Comparison of ENCODE assay signal across 8 mouse cellular contexts in the genomic region with DNA sequence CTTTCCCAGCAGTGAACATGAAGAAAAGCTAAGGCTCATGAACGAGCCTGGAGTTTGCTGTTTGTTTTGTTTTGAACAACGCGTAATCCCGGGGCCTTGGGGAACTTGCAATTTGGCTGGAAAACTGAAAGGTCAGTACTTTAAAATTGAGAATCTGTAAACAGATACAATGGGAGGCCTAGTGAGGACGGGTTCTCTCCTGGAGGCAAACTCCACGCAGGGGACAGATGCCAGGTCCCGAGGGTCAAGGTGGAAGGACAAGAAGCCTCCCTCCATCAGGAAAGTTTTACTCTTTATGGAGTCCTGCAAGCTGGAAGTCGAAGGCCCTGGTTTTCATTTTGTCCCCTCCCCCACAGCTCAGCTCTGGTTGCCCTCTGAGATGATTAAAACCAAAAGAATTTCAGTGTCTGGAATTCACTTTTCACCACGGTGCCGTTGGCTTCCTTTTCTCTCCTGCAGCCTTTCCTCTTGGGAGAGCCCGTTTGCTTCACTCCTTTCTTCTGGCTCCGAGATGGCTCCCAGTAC. TPM values are rescaled to one million over a fixed set of nuclear protein-coding genes. Genes with fewer than 3 reads are reported as not detected.
DNase-seq lines count a peak whose midpoint lies in the region; ATAC-seq and TF ChIP-seq lines count a peak whose summit lies in the region.

No protein-coding gene starts in this region.

- TF ChIP-seq CTCF in layer of hippocampus, adult 2 months (conservative IDR thresholded peaks at IDR 0.05) = no peak

- peak overlapping the region; percentile 11; the same call in 1 of the 2 replicates for H3K4me2 ChIP-seq in forebrain, embryonic 11.5 days (ENCODE audit: low read depth, low read length, severe bottlenecking)
- no peak overlapping the region for H3K4me2 ChIP-seq in hindbrain, embryonic 16.5 days (ENCODE audit: low read length)
- H3K4me2 ChIP-seq in lung, embryonic 16.5 days (ENCODE audit: low read depth, low read length) = peak overlapping the region; percentile 30
- H3K4me2 ChIP-seq in stomach, embryonic 15.5 days = peak overlapping the region; percentile 19; the same call in 1 of the 2 replicates

- peak overlapping the region; percentile 80 for H3K27ac ChIP-seq in forebrain, embryonic 11.5 days (ENCODE audit: low read depth, low read length)
- H3K27ac ChIP-seq in hindbrain, embryonic 16.5 days (ENCODE audit: low read depth, low read length) = peak overlapping the region; percentile 29; the same call in 1 of the 2 replicates
- peak overlapping the region; percentile 84 for H3K27ac ChIP-seq in lung, embryonic 16.5 days (ENCODE audit: low read length)
- peak overlapping the region; percentile 88 for H3K27ac ChIP-seq in stomach, embryonic 15.5 days
- H3K27ac ChIP-seq in layer of hippocampus, adult 2 months = no peak overlapping the region; the same call in 1 of the 2 replicates

- no peaks in the 10 kb centered on the region for H3K9me3 ChIP-seq in forebrain, embryonic 11.5 days (ENCODE audit: control insufficient read depth, low read length)
- H3K9me3 ChIP-seq in hindbrain, embryonic 16.5 days (ENCODE audit: control insufficient read depth, low read length) = no peaks in the 10 kb centered on the region
- no peaks in the 10 kb centered on the region for H3K9me3 ChIP-seq in lung, embryonic 16.5 days (ENCODE audit: control insufficient read depth, low read length)
- no peaks in the 10 kb centered on the region for H3K9me3 ChIP-seq in stomach, embryonic 15.5 days

- H3K4me1 ChIP-seq in forebrain, embryonic 11.5 days (replicated peaks; ENCODE audit: control insufficient read depth, insufficient read depth, low read length) = peaks cover 40% of the 10 kb centered on the region
- H3K4me1 ChIP-seq in hindbrain, embryonic 16.5 days (ENCODE audit: control insufficient read depth, insufficient read depth, low read depth, low read length) = peaks cover 49% of the 10 kb centered on the region
- H3K4me1 ChIP-seq in lung, embryonic 16.5 days (replicated peaks; ENCODE audit: control insufficient read depth, insufficient read depth, low read length) = peaks cover 59% of the 10 kb centered on the region
- peaks cover 41% of the 10 kb centered on the region for H3K4me1 ChIP-seq in stomach, embryonic 15.5 days

- ATAC-seq in forebrain, embryonic 11.5 days (replicated peaks; ENCODE audit: low FRiP score) = no peak
- ATAC-seq in hindbrain, embryonic 16.5 days = no peak
- 0 out of 2 replicates have a peak, but pooled peaks have one; percentile 13 for ATAC-seq in lung, embryonic 16.5 days (ENCODE audit: low read depth)
- ATAC-seq in stomach, embryonic 15.5 days (ENCODE audit: insufficient read depth, low FRiP score, low read depth) = no peak

- H3K27me3 ChIP-seq in forebrain, embryonic 11.5 days (ENCODE audit: control insufficient read depth, insufficient read depth, low read length) = no peaks in the 10 kb centered on the region
- no peaks in the 10 kb centered on the region for H3K27me3 ChIP-seq in hindbrain, embryonic 16.5 days (replicated peaks; ENCODE audit: control insufficient read depth, insufficient read depth, low read length)
- H3K27me3 ChIP-seq in lung, embryonic 16.5 days (ENCODE audit: control insufficient read depth, insufficient read depth, low read depth, low read length) = no peaks in the 10 kb centered on the region
- no peaks in the 10 kb centered on the region for H3K27me3 ChIP-seq in stomach, embryonic 15.5 days (replicated peaks)

- H3K4me3 ChIP-seq in forebrain, embryonic 11.5 days (ENCODE audit: low read depth, low read length) = no peak overlapping the region
- H3K4me3 ChIP-seq in hindbrain, embryonic 16.5 days (ENCODE audit: low read length) = no peak overlapping the region
- no peak overlapping the region for H3K4me3 ChIP-seq in lung, embryonic 16.5 days (ENCODE audit: low read length)
- H3K4me3 ChIP-seq in stomach, embryonic 15.5 days (replicated peaks) = no peak overlapping the region
- H3K4me3 ChIP-seq in layer of hippocampus, adult 2 months = no peak overlapping the region

- peak overlapping the region; percentile 32; the same call in 1 of the 2 replicates for H3K9ac ChIP-seq in forebrain, embryonic 11.5 days (ENCODE audit: low read length)
- no peak overlapping the region for H3K9ac ChIP-seq in hindbrain, embryonic 16.5 days (ENCODE audit: low read depth, low read length)
- peak overlapping the region; percentile 23 for H3K9ac ChIP-seq in lung, embryonic 16.5 days (ENCODE audit: low read length)
- no peak overlapping the region for H3K9ac ChIP-seq in stomach, embryonic 15.5 days

- DNase-seq in gastrocnemius, adult 18-20 months (ENCODE audit: low spot score) = peak; percentile 66
- DNase-seq in gastrocnemius, postnatal 4 days (ENCODE audit: low spot score in 2 of 2) = no peak
- peak; percentile 67 for DNase-seq in forebrain, embryonic 11.5 days (ENCODE audit: low spot score)
- DNase-seq in spleen, adult 18-20 months = no peak
- DNase-seq in layer of hippocampus, adult 2 months (ENCODE audit: low spot score in 2 of 2) = no peak

- WGBS in forebrain, embryonic 11.5 days = 12% methylated on average over 12 of the region's 12 CpGs
- WGBS in hindbrain, embryonic 16.5 days = 24% methylated on average over 12 of the region's 12 CpGs
- WGBS in lung, embryonic 16.5 days = 9% methylated on average over 12 of the region's 12 CpGs
- 11% methylated on average over 12 of the region's 12 CpGs for WGBS in stomach, embryonic 15.5 days

- H3K36me3 ChIP-seq in forebrain, embryonic 11.5 days (ENCODE audit: control insufficient read depth, insufficient read depth, low read length) = no peaks in the 10 kb centered on the region
- H3K36me3 ChIP-seq in hindbrain, embryonic 16.5 days (ENCODE audit: control insufficient read depth, insufficient read depth, low read length) = no peaks in the 10 kb centered on the region
- H3K36me3 ChIP-seq in lung, embryonic 16.5 days (ENCODE audit: control insufficient read depth, insufficient read depth, low read length) = no peaks in the 10 kb centered on the region
- 0 out of 2 replicates have a peak, but pooled peaks cover 3% of the 10 kb centered on the region for H3K36me3 ChIP-seq in stomach, embryonic 15.5 days

RNA-seq across cellular contexts. Expression of gene Kirrel, which starts 16.7 kb away (rescaled TPM):
- 1 to 10 TPM; 2.7 to 4.9 TPM for total RNA-seq in gastrocnemius, adult 18-20 months (2021)
- 10 to 100 TPM; 29.1 to 30.5 TPM for total RNA-seq in gastrocnemius, postnatal 4 days (2021)
- polyA plus RNA-seq in forebrain, embryonic 11.5 days (2014; fragmentation: Nextera tagmentation; extraction: Ambion mirVana) = 10.2 and 10.6 TPM in 2 replicates
- polyA plus RNA-seq in hindbrain, embryonic 16.5 days (2015; fragmentation: Nextera tagmentation; extraction: Ambion mirVana) = 4.4 TPM in 2 replicates
- 13.2 and 14.2 TPM in 2 replicates for polyA plus RNA-seq in lung, embryonic 16.5 days (2015; fragmentation: Nextera tagmentation; extraction: Ambion mirVana)
- polyA plus RNA-seq in stomach, embryonic 15.5 days (2015; fragmentation: Nextera tagmentation; extraction: Ambion mirVana) = 13.9 and 15.2 TPM in 2 replicates
- 1 to 10 TPM; 3.0 to 3.4 TPM for total RNA-seq in layer of hippocampus, adult 2 months (2021)

Comparison
In these comparisons a context has a peak if more than half of its experiments do, and no peak if none do; other contexts are left out.
1. DNase-seq: peak in gastrocnemius, adult 18-20 months (single experiment) and forebrain, embryonic 11.5 days (single experiment); none in gastrocnemius, postnatal 4 days (0 of 2), spleen, adult 18-20 months (0 of 2) and layer of hippocampus, adult 2 months (0 of 2).
2. H3K9ac ChIP-seq: peak in forebrain, embryonic 11.5 days (single experiment) and lung, embryonic 16.5 days (single experiment); none in hindbrain, embryonic 16.5 days (single experiment) and stomach, embryonic 15.5 days (single experiment).